Mouse (Mus musculus): Measurements from ENCODE around the gene Ranbp3.
A peak's percentile ranks its signal among the peaks of the same experiment; 100 is the strongest.

Gene Ranbp3

GRCm38 (mm10) chr17:56673647-56674416, 738 bp downstream of the Ranbp3 start:
- DNase-seq (ENCODE audit: low spot score): peak; percentile 63

GRCm38 (mm10) chr17:56681791-56682190, 8.7 kb downstream of the Ranbp3 start:
- DNase-seq (ENCODE audit: low spot score): no peak

GRCm38 (mm10) chr17:56682880-56683279, 9.8 kb downstream of the Ranbp3 start:
- DNase-seq (ENCODE audit: low spot score): no peak

- no peak for DNase-seq (ENCODE audit: low spot score)
Observed at GRCm38 (mm10) chr17:56683546-56684140, 10.5 kb downstream of the Ranbp3 start.

DNA sequence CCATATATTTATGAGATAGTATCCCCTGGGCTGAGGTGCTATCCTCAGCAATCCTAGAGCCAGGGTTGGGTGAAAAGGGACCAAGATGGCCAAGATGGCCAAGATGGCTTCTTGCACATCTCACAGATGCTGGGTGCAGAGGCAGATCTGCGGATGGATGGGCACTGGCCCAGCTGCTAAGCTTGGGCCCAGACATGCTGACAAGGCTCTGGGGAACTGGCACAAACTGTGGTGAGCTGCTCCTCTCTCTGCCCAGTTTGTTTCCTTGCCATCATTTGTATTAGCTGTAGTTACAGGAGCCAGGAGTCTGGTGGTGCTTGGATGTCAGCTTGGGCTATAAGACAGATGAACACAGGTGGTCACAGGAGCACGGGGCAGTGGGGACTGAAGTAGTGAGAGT, 11.6 kb downstream of the Ranbp3 start:
- no peak for DNase-seq (ENCODE audit: low spot score)

DNA sequence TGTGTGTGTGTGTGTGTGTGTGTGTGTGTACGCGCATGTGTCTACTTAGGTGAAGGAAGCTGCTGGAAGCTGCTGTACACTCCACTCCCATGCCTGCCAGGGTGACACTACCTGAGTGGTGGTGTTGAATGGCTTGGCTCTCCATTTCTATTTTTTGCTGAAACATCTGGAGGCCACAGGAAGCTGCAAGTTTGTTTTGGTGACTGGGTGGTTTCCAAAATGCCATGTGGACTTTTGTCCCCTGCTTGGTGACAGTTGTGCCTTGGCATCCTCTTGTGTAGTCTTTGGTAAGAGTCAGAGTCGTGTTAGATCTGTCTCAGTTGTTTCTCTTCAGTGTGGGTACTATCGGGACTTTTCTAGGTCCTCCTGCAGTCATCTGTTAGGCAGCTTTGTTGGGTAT, 13.7 kb downstream of the Ranbp3 start:
- DNase-seq (ENCODE audit: low spot score): no peak

- no peak for DNase-seq (ENCODE audit: low spot score)
Observed at GRCm38 (mm10) chr17:56688045-56688444, 15.0 kb downstream of the Ranbp3 start.

DNA sequence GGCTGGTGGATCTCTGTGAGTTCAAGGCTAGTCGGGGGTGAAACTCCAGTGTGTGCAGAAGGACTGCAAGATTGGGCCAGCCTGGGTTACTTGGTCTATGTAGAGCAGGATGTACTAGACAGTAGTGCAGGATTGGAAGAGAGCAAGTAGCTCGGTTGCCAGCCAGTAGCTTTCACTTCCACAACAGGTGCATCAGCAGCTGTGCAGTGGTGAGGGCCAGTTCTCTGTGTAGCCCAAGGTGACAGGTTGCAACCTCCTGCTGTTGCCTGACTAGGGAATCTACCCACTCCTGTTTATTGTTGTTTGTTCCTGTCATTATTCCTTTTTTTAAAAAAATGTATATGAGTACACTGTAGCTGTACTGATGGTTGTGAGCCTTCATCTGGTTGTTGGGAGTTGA, 15.6 kb downstream of the Ranbp3 start:
- no peak for DNase-seq (ENCODE audit: low spot score)

- no peak for DNase-seq (ENCODE audit: low spot score)
Observed at GRCm38 (mm10) chr17:56693395-56693794, 20.3 kb downstream of the Ranbp3 start.

GRCm38 (mm10) chr17:56693851-56694310, 20.8 kb downstream of the Ranbp3 start:
- no peak for DNase-seq (ENCODE audit: low spot score)

DNA sequence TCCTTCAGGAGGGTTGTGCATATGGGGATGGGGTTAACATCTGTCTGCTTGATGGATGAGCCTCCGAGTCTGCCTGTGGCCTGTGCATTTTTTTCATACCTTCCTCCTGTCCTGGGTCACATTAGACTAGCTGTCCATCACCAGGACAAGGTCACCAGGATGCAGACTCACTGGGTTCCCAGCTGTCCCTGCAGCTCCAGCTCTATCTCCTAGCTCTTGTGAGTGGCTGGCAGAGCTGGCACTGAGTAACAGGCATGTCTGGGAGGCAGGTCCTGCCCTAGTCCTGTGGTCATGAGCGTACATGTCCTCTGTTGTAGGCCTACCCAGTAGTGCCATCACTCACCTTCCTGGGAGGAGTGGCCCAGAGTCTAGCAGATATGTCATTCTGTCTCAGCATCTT, 27.4 kb downstream of the Ranbp3 start:
- DNase-seq (ENCODE audit: low spot score): no peak

GRCm38 (mm10) chr17:56703038-56703437, 29.9 kb downstream of the Ranbp3 start:
- DNase-seq (ENCODE audit: low spot score): no peak

GRCm38 (mm10) chr17:56706515-56706914, 33.4 kb downstream of the Ranbp3 start:
- no peak for DNase-seq (ENCODE audit: low spot score)

- no peak for DNase-seq (ENCODE audit: low spot score)
Observed at GRCm38 (mm10) chr17:56708692-56709091, 35.6 kb downstream of the Ranbp3 start.

GRCm38 (mm10) chr17:56709708-56710107, 36.6 kb downstream of the Ranbp3 start:
- peak; percentile 37 for DNase-seq (ENCODE audit: low spot score)

DNA sequence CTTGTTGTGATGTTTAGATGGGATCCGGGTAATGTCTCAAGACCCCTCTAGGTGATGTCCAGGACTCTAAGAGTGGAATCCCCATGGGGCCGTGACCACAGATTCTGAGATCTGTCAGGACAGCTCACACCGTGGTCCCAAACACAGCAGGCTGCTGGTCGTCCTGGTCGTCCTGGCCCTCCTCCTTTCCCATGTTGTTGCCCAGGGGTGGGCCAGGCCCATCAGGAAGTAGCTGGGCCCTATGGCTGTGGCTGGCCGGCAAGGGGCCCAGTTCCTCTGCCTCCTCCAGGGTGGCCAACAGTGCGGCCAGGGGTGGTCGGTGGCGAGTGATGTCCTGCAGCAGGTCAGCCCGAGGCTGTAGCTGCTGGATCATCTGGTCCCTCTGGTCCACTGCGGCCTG, 42.3 kb downstream of the Ranbp3 start:
- DNase-seq (ENCODE audit: low spot score): no peak

DNA sequence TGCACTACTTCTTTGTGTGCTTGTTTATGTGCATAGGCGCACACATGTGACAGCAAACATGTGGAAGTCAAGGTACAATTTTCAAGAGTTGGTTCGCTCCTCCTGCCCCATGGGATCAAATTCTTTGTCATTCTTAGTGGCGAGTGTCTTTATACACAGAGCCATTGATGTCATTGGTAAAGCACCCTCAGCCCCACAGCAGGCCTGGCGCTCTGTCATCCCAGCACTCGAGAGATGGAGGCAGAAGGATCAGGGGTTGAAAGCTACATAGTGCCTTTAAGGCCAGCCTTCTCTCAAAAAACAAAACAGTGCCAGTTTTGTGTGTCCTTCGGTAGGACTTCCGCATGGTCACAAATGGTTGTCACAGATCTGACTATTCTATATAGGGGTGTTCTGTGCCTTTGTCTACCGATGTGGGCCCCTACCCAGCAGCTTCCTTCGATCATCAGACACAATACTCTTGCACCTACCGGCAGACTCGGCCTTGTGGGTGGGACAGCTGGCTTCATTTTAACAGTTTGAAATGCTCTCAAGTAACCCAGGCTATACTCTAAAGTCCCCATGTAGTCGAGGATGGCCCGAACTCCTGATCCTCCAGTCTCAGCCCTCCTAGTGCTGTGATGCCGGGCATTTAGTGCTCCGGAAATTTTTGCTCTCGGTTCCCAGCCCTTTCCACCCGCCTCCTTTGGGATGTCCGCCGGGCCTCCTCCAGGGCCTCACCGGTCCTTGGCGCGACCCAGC, 43.0 kb downstream of the Ranbp3 start:
- DNase-seq (ENCODE audit: low spot score): no peak

- peak; percentile 98 for DNase-seq (ENCODE audit: low spot score)
Observed at GRCm38 (mm10) chr17:56716655-56717362, 43.7 kb downstream of the Ranbp3 start.

- DNase-seq (ENCODE audit: low spot score): peak; percentile 97
Observed at GRCm38 (mm10) chr17:56717363-56718058, 44.4 kb downstream of the Ranbp3 start, which contains the start of the genes Ndufa11 and Vmac. Gene Ndufa11 (plus strand): TSS chr17:56717767. Gene Vmac (minus strand): TSS chr17:56718022.

DNA sequence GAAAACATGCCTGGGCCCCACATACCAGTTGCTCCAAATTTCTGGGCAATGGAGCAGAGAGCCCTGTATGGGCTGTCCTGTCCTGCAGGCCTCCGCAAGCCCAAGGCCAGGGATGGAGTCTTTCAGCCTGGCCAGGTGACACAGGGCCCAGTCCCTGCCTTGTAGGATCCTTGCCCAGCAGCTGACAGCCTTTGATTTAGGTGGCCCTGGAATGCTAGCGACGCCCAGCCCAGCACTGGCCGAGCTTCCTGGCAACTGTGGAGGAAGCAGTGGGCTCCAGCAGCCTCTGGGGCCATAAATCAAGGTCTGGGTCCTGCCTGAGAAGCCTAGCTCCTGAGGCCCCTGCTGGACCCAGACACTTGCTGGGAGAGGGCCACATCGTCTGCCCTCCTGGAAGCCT, 49.3 kb downstream of the Ranbp3 start:
- no peak for DNase-seq (ENCODE audit: low spot score)

- DNase-seq (ENCODE audit: low spot score): no peak
Observed at GRCm38 (mm10) chr17:56723419-56724161, 50.5 kb downstream of the Ranbp3 start.
